Mouse (Mus musculus) midbrain, embryonic 10.5 days (tissue): ENCODE measurements at regions not wholly inside any gene's neighbourhood (a gene's known extent, or its start where the extent isn't known, plus 50 kb on each side); places are given as distances from the start of the nearest gene placed in this dataset.
A peak's percentile ranks its signal among the peaks of the same experiment; 100 is the strongest.

ENCODE experiments used
- DNase-seq: peaks from one replicate; pipeline ENCODE4 v3.0.0-alpha.2; 2017; ENCODE audit warnings: low spot score
- H3K27ac ChIP-seq: fragments of 300-500 bp; sonication (generic); replicated peaks from 2 replicates; pipeline ENCODE4 v1.5.1; 2016; ENCODE audit warnings: mild to moderate bottlenecking
- H3K27me3 ChIP-seq: fragments of 300-500 bp; sonication (generic); 2 replicates; pipeline ENCODE4 v1.6.1; 2016; ENCODE audit warnings: low read depth, mild to moderate bottlenecking; ENCODE audit not compliant: poor library complexity, severe bottlenecking
- H3K36me3 ChIP-seq: fragments of 300-500 bp; sonication (generic); 2 replicates; pipeline ENCODE4 v1.6.1; 2016; ENCODE audit warnings: mild to moderate bottlenecking, moderate library complexity
- H3K4me1 ChIP-seq: fragments of 300-500 bp; sonication (generic); 2 replicates; pipeline ENCODE4 v1.6.1; 2016
- H3K4me3 ChIP-seq: fragments of 300-500 bp; sonication (generic); 2 replicates; pipeline ENCODE4 v1.5.1; 2016; ENCODE audit warnings: mild to moderate bottlenecking, moderate library complexity
- H3K9me3 ChIP-seq: fragments of 300-500 bp; sonication (generic); replicated peaks from 2 replicates; pipeline ENCODE4 v1.6.1; 2016; ENCODE audit warnings: mild to moderate bottlenecking
- WGBS: fragments of 180-500 bp; shearing (Covaris S2); methylation state at CpG from one replicate; pipeline ENCODE4 v1.1.7; 2016; 5-methylcytosine and 5-hydroxymethylcytosine counted together

DNA sequence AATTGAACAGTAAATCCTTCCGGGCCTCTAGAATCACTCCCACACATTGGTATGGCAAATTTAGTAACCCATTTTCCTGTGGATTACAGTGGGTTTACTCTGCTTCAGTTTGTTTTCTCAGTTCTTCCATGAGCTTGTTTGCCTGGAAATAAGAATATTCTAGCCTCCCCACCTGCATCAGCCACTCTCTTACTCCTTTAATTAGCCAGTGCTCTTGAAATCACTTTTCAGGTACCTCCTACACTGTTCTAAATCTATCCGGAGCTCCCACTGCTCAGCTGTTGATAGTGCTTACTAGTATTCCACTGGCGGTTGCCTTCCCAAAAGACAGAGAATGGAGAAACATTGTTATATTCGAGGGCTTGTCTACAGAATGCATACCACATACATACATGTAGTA lies 167.1 kb downstream of the Htr7 start:
- Histone ChIP-seq H3K27me3 (no peaks in the 10 kb centered on the region), H3K4me1 (no peaks in the 10 kb centered on the region), H3K27ac (no peak overlapping the region), H3K36me3 (no peaks in the 10 kb centered on the region), H3K9me3 (0 out of 2 replicates have a peak, but pooled peaks cover 2% of the 10 kb centered on the region), H3K4me3 (no peak overlapping the region)
- 87% methylated on average over 4 of the region's 4 CpGs for WGBS
- no peak for DNase-seq

DNA sequence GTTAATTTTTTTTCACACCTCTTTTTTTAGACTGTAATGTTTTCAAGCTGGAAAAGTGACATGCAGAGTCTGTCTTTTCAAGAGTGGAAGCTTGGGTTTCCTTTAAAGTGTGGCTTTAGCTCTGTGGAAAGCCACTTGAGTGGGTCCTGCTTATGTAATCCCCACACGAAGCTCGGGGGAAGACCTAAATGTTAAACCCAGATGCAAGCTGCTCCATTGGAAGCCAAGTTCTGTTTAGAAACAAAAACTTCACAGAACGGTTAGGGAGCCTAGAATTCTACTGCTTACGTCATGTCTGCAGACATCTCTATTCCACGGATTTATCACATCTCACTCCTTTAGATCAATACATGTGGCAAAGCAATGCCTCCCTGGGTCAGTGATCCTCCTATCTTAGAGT lies 171.0 kb downstream of the Htr7 start:
- no peaks in the 10 kb centered on the region for H3K36me3 ChIP-seq
- H3K27ac ChIP-seq, result no peak overlapping the region
- H3K9me3 ChIP-seq, result no peaks in the 10 kb centered on the region
- no peak overlapping the region for H3K4me3 ChIP-seq
- H3K4me1 ChIP-seq, result no peaks in the 10 kb centered on the region
- WGBS, result 75% methylated on average over 5 of the region's 5 CpGs
- no peaks in the 10 kb centered on the region for H3K27me3 ChIP-seq
- no peak for DNase-seq

DNA sequence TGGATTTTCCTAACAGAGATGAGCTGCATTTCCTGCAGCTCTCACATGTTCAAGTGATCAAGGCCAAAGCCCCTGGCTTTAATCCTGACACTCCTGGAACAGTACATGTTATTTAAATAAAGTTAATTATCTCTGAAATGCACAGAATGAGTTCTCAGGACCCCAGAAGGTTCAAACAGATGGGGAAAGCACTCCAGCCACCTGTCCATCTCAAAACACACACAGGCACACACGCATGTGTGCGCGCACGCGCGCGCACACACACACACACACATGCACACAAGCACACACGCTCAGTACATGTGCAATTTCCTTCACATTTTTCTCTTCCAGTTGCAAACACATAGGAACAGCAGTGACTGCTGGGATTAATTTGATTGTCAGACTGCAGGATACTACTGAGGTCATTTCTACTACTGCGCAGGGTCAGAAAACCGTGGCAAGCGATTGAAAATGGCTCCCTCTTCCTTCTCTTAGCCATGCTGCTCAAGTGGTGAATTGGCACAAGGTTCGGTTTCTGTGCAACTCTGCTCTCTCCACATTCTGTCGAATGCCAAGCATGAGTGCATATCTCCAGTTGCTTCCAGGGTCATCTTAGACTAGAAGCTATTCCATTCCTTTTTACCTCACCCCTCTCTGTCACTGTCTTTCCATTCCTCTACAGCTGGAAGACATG lies 175.4 kb downstream of the Htr7 start:
- Histone ChIP-seq H3K27me3 (no peaks in the 10 kb centered on the region), H3K4me1 (no peaks in the 10 kb centered on the region), H3K36me3 (no peaks in the 10 kb centered on the region), H3K4me3 (no peak overlapping the region), H3K27ac (no peak overlapping the region), H3K9me3 (no peaks in the 10 kb centered on the region)
- WGBS, result 94% methylated on average over 13 of the region's 13 CpGs
- DNase-seq, result no peak

DNA sequence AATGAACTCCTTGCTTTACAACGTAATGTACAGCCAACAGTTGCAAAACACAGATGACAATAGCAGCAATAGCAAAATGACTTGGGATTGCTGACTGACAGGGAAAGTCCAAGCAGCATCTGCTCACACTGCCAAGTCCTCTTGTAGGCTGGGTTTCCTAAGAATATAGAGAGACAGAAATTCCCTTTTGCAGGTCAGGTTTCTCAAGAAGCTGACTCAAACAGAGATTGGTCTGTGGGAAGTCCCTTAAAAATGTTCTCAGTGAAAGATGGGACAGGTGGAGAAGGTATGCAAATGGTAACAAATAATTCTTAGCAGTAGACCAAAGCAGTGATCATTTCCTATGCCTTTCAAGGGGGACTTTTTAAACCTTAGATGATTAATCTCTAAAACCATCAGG lies 181.8 kb downstream of the Htr7 start:
- no peak for DNase-seq
- H3K9me3 ChIP-seq, result no peaks in the 10 kb centered on the region
- no peaks in the 10 kb centered on the region for H3K36me3 ChIP-seq
- no peaks in the 10 kb centered on the region for H3K27me3 ChIP-seq
- H3K4me1 ChIP-seq, result no peaks in the 10 kb centered on the region
- 80% methylated on average over 1 of the region's 1 CpGs for WGBS
- no peak overlapping the region for H3K4me3 ChIP-seq
- no peak overlapping the region for H3K27ac ChIP-seq

DNA sequence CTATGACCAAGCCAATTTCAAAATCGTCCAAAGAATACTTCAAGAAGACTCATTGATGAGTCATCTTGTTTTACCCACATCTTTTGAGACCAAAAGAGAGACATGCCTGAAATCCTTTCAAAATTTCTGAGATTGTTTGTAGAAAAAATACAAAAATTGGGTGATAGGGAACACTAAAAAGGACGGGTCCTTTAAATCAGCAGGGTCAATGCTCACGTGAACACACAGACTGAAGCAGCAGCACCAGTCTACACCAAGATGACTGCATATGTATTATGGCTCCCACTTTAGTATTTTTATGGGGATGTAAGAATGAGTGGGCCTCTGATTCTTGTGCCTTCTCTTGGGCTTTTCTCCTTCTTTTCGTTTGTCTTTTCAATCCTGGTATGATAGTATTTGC lies 186.6 kb downstream of the Htr7 start:
- H3K4me1 ChIP-seq, result no peaks in the 10 kb centered on the region
- WGBS, result 84% methylated on average over 4 of the region's 4 CpGs

DNA sequence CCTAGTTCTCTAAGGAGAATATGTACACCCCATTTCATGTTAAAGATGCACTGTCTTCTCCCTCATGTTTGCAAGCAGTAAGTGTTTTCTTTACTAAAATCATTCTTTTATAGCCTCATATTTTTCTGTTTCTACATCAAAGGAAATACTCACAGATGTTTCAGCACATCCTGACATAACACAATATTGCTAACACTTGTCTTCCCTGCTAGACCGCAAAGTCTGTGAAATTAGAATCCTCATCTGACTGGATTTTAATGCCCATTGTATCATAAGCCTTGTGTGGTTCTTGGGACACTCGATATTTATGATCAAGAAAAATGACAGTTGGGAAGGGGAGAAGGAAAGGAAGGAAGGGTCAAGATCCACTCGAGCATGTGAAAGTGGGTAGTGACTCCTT lies 188.8 kb downstream of the Htr7 start:
- no peaks in the 10 kb centered on the region for H3K36me3 ChIP-seq
- WGBS, result 91% methylated on average over 3 of the region's 3 CpGs
- H3K27me3 ChIP-seq, result no peaks in the 10 kb centered on the region
- H3K4me3 ChIP-seq, result no peak overlapping the region
- no peak for DNase-seq
- H3K27ac ChIP-seq, result no peak overlapping the region
- H3K9me3 ChIP-seq, result no peaks in the 10 kb centered on the region
- H3K4me1 ChIP-seq, result no peaks in the 10 kb centered on the region

More for the DNA sequence above, 186.6 kb downstream of the Htr7 start:
- Histone ChIP-seq H3K9me3 (no peaks in the 10 kb centered on the region), H3K36me3 (no peaks in the 10 kb centered on the region), H3K27ac (no peak overlapping the region), H3K4me3 (no peak overlapping the region), H3K27me3 (no peaks in the 10 kb centered on the region)
- no peak for DNase-seq

DNA sequence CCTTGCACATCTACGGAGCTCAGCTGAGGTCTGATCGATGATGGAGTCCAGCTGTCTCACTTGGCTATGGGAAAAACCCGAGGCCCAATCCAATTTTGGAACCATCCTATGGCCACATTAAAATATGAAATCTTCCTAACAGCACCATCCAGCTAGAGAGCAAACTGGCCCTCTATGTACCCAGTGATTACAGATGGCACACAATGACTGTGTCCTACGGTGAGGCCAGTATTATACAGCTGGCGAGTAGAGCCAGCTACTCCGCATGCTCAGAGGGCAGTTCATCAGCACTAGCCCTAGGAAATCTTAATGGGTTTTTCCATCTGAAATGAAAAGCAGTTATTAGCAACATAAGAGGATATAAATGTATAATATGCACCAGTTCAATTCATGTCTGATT lies 194.3 kb downstream of the Htr7 start:
- no peaks in the 10 kb centered on the region for H3K4me1 ChIP-seq
- no peaks in the 10 kb centered on the region for H3K27me3 ChIP-seq
- H3K27ac ChIP-seq, result no peak overlapping the region
- no peak for DNase-seq
- 91% methylated on average over 6 of the region's 6 CpGs for WGBS
- no peak overlapping the region for H3K4me3 ChIP-seq
- no peaks in the 10 kb centered on the region for H3K9me3 ChIP-seq
- H3K36me3 ChIP-seq, result no peaks in the 10 kb centered on the region

DNA sequence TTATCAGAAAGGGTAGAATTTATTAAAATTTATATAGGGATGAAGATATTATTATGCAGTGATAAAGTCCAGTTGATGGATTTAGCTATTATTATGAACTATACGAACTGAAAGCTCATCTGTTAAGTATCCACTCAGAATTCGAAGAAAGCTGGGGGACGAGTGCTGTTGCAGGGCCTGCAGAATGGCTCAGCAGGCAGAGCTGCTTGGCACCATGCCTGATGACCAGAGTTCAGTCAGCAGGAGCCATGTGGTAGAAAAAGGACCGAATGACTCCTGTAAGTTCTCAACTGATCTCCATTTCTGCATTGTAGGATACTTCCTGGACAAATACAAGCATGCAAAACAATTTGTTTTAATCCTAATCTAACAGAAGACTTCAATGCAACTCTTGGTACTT lies 195.9 kb downstream of the Htr7 start:
- no peak for DNase-seq
- Histone ChIP-seq H3K4me1 (no peaks in the 10 kb centered on the region), H3K9me3 (no peaks in the 10 kb centered on the region), H3K27me3 (no peaks in the 10 kb centered on the region), H3K36me3 (no peaks in the 10 kb centered on the region), H3K4me3 (no peak overlapping the region), H3K27ac (no peak overlapping the region)
- WGBS, result 88% methylated on average over 4 of the region's 4 CpGs

DNA sequence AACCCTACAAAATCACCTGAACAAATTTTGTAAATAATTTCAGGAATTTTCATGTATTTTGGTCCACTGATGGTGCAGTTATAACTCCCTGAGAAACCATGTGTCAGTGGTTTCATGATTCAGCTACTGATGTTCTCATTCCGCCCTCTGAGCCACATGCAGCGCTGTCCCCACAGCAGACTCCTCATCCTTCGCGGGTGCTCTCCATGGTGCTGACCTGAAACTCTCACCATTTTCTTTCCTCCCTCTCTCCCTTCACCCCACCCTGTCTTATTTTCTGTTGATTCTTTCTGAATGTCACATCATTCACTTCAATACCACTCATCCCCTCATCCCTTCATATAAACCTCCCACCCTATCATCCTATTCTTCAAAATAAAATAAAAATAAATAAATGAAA lies 224.3 kb downstream of the Htr7 start:
- no peaks in the 10 kb centered on the region for H3K27me3 ChIP-seq
- H3K9me3 ChIP-seq, result no peaks in the 10 kb centered on the region
- no peaks in the 10 kb centered on the region for H3K4me1 ChIP-seq
- no peak overlapping the region for H3K27ac ChIP-seq
- no peak overlapping the region for H3K4me3 ChIP-seq
- no peaks in the 10 kb centered on the region for H3K36me3 ChIP-seq
- peak; percentile 25 for DNase-seq
- 13% methylated on average over 4 of the region's 4 CpGs for WGBS

DNA sequence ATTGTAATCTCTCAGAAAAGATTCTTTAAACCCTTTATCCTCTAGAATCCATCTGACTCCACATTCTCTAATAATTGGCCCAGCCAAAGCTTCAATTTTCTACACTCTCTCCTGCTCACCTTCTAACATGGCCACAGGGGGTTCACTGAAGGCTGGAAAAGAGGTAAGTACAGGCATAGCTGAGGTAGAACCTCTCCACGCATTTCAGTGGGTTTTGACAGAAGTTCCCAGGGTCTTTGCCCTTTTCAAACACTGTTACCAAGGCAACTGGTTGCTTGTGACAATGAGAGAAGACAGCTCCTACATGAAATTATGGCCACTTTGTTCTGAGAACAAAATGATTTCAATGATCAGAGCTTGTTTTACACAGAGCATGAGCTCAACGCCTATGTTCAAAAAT lies 231.2 kb downstream of the Htr7 start:
- H3K4me1 ChIP-seq, result 0 out of 2 replicates have a peak, but pooled peaks cover 3% of the 10 kb centered on the region
- no peak for DNase-seq
- WGBS, result 51% methylated on average over 2 of the region's 2 CpGs
- H3K9me3 ChIP-seq, result no peaks in the 10 kb centered on the region
- no peaks in the 10 kb centered on the region for H3K36me3 ChIP-seq
- no peaks in the 10 kb centered on the region for H3K27me3 ChIP-seq
- no peak overlapping the region for H3K4me3 ChIP-seq
- no peak overlapping the region for H3K27ac ChIP-seq

DNA sequence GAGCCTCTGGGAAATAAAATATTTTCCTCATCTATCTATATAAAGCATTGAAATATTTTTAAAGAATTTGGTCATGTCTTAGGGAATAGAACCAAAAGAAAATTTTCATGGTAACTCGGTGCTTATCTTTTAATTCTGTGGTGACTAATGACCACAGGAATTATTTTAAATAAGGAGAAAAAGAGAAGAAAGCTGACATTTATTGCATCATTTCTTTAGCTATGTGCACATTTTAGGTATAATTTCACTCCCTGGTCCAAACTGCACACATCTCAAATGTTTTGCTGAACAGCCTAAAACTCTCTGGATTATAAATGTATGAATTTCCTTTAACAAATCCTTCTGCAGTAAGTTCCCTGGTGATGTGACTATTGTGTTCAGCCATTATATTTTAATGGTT lies 237.7 kb downstream of the Htr7 start:
- Histone ChIP-seq H3K27me3 (no peaks in the 10 kb centered on the region), H3K27ac (no peak overlapping the region), H3K4me3 (no peak overlapping the region), H3K4me1 (0 out of 2 replicates have a peak, but pooled peaks cover 5% of the 10 kb centered on the region), H3K36me3 (no peaks in the 10 kb centered on the region), H3K9me3 (no peaks in the 10 kb centered on the region)
- 88% methylated on average over 1 of the region's 1 CpGs for WGBS
- DNase-seq, result no peak

DNA sequence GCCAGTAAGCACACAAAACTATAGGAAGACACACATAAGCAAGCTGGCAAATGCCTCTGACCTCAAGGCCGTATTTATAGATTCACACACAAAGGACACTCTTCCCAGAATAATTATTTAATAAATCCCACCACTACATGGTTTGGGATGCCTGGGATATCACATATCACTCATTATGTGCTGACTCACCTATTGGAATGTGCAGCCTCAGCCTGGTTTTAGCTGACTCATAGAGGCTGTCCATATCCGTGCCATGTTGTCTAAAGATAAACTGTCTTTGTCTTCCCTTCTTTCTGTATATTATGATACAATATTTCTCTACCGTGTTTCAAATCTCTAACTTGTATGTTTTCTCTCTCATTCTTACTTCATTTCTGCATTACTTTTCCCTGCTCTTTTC lies 262.6 kb downstream of the Htr7 start:
- DNase-seq, result no peak
- no peaks in the 10 kb centered on the region for H3K36me3 ChIP-seq
- H3K9me3 ChIP-seq, result no peaks in the 10 kb centered on the region
- no peaks in the 10 kb centered on the region for H3K4me1 ChIP-seq
- no peaks in the 10 kb centered on the region for H3K27me3 ChIP-seq
- no peak overlapping the region for H3K4me3 ChIP-seq
- WGBS, result 86% methylated on average over 3 of the region's 3 CpGs
- H3K27ac ChIP-seq, result no peak overlapping the region

DNA sequence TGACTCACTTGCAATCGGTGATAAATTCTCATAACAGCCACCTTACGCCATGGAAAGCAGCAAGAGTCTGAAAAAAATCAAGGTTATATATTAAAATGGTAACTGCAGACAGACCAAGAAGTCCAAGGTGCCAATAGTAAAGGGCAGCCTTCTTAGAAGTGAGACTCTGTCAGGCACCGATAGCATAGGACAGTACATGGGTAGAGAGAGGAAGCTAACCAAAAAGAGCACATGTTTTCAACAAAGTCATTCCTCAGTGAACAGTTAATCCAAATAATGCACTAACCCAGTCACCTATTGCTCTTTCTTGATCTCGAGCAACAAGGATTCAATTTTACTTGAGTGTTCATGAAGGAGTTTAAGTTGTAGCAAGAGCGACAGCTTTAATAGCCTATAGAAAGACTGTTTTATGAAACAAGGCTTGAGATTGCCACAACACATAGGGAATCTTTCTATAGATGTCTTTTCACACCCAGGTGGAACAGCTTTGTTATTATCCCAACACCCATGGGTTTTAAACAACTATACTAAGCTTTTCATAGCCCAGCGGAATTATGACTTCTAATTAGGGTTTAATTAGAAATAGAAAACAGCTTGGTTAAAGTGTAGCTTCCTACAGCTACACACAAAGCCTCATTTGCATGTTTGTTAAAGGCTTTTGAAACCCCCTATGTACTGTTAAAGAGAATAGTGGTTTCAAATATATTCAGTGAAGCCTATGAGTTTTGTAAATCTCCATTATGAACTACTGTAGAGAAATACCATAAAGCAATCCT lies 269.9 kb downstream of the Htr7 start:
- WGBS, result 92% methylated on average over 6 of the region's 6 CpGs
- no peak for DNase-seq

More for the DNA sequence above, 269.9 kb downstream of the Htr7 start:
- Histone ChIP-seq H3K4me3 (no peak overlapping the region), H3K27ac (no peak overlapping the region), H3K36me3 (no peaks in the 10 kb centered on the region), H3K9me3 (no peaks in the 10 kb centered on the region), H3K4me1 (no peaks in the 10 kb centered on the region), H3K27me3 (no peaks in the 10 kb centered on the region)
